Mouse (Mus musculus) hindbrain, postnatal 0 days (tissue): ENCODE measurements around the gene Nme1. TPM values are rescaled to one million over a fixed set of nuclear protein-coding genes. Genes with fewer than 3 reads are reported as not detected.

Source experiments
- ATAC-seq: fragments of 200-750 bp; cut with Nextera tagmentation; 2 replicates; pipeline ENCODE4 v1.8.0; 2017; ENCODE audit warnings: mild to moderate bottlenecking, moderate TSS enrichment, moderate library complexity
- DNase-seq: peaks from one replicate; pipeline ENCODE4 v3.0.0-alpha.2; 2015; ENCODE audit warnings: low spot score
- H3K27ac ChIP-seq: fragments of 300-500 bp; sonication (generic); 2 replicates; pipeline ENCODE4 v1.5.1; 2014; ENCODE audit warnings: mild to moderate bottlenecking
- H3K27me3 ChIP-seq: fragments of 300-500 bp; sonication (generic); 2 replicates; pipeline ENCODE4 v1.6.1; 2014; ENCODE audit warnings: low read length, mixed read lengths; ENCODE audit not compliant: insufficient read depth
- H3K36me3 ChIP-seq: fragments of 300-500 bp; sonication (generic); 2 replicates; pipeline ENCODE4 v1.6.1; 2014; ENCODE audit warnings: low read length, mixed read lengths; ENCODE audit not compliant: insufficient read depth
- H3K4me1 ChIP-seq: fragments of 300-500 bp; sonication (generic); 2 replicates; pipeline ENCODE4 v1.6.1; 2014; ENCODE audit warnings: antibody characterized with exemption, low read length, mixed read lengths; ENCODE audit not compliant: insufficient read depth
- H3K4me2 ChIP-seq: fragments of 300-500 bp; sonication (generic); 2 replicates; pipeline ENCODE4 v1.6.1; 2014; ENCODE audit warnings: low read depth, mild to moderate bottlenecking, low read length, moderate library complexity, mixed read lengths
- H3K4me3 ChIP-seq: fragments of 300-500 bp; sonication (generic); 2 replicates; pipeline ENCODE4 v1.5.1; 2014; ENCODE audit warnings: low read length
- H3K9ac ChIP-seq: fragments of 300-500 bp; sonication (generic); replicated peaks from 2 replicates; pipeline ENCODE4 v1.6.1; 2014; ENCODE audit warnings: mild to moderate bottlenecking, low read length, moderate library complexity, mixed read lengths
- H3K9me3 ChIP-seq: fragments of 300-500 bp; sonication (generic); 2 replicates; pipeline ENCODE4 v1.6.1; 2016; ENCODE audit warnings: low read length, mixed read lengths
- CTCF ChIP-seq: IDR thresholded peaks from 2 replicates; pipeline ENCODE4 v1.5.1; 2016; ENCODE audit warnings: antibody characterized with exemption, control low read depth, low read depth
- whole genome bisulfite sequencing: fragments of 180-500 bp; shearing (Covaris S2); extraction: QIAGEN DNeasy Blood & Tissue Kit; methylation state at CpG from one replicate; pipeline ENCODE4 v1.1.7; 2014; 5-methylcytosine and 5-hydroxymethylcytosine counted together
- polyA plus RNA-seq: library from polyadenylated mRNA; unstranded; fragments of >200 nt; fragmentation: Nextera tagmentation; extraction: Ambion mirVana; gene quantifications from 2 replicates; pipeline ENCODE4 v1.2.1, GENCODE M21; 2015
- total RNA-seq: library from RNA; depleted of rRNA; stranded (reverse); fragments of >200 nt; gene quantifications from 2 replicates; pipeline ENCODE4 v1.2.3, GENCODE M21; 2014

Gene Nme1
- total and polyA plus RNA-seq, 2 experiments from 2014 or later, result 44.8 to 356 TPM

DNA sequence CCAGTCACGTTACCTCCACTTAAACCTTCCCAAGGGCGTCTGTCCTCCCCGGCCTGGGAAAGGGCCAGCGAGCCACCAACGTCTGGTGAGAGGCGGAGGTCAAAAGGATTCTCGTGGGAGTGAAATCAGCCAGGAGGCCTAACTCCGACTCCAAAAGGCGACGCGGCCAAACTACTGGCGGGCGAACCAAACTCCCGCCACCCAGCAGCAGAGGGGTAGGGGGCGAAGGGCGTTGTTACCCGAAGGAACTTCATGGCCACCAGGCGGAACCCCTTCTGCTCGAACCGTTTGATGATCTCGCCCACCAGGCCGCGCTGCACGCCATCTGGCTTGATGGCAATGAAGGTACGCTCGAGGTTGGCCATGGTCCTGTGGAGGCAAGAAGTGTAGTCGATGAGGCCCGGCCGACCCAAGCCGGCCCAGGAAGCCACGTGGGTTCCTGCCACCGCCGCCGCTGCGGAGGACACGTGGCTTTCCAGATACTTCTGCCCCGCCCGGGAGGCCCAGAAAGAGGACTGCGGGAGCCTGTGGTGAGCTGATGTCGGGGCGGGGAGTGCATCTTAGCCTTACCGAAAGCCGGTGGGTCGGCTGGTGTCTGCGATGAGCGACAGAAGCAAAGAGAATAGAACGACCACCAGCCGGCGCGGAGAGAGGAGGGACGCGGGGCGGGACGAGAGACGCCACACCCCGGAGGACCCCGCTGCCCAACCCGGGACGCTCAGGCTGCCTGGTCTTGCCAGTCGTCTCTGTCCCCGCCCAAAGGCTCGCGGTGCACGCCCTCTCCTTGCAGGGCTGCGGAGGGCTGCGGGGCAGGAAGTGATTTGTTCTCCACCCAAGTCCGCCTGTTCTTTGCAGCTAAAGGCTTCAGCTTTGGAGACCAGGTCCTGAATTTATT is 12.8 kb downstream of the Nme1 start:
- Histone ChIP-seq H3K4me1 (peaks cover 7% of the 10 kb centered on the region; the same call in 1 of the 2 replicates), H3K9ac (peak overlapping the region; percentile 62), H3K27ac (peak overlapping the region; percentile 87), H3K36me3 (peaks cover 35% of the 10 kb centered on the region), H3K27me3 (no peaks in the 10 kb centered on the region), H3K4me3 (peak overlapping the region; percentile 63), H3K4me2 (peak overlapping the region; percentile 93), H3K9me3 (no peaks in the 10 kb centered on the region)
- peak; percentile 92 for DNase-seq
- WGBS, result under 1% methylated on average over 66 of the region's 67 CpGs
- peak; percentile 52 for TF ChIP-seq CTCF
- ATAC-seq, result peak; percentile 96

DNA sequence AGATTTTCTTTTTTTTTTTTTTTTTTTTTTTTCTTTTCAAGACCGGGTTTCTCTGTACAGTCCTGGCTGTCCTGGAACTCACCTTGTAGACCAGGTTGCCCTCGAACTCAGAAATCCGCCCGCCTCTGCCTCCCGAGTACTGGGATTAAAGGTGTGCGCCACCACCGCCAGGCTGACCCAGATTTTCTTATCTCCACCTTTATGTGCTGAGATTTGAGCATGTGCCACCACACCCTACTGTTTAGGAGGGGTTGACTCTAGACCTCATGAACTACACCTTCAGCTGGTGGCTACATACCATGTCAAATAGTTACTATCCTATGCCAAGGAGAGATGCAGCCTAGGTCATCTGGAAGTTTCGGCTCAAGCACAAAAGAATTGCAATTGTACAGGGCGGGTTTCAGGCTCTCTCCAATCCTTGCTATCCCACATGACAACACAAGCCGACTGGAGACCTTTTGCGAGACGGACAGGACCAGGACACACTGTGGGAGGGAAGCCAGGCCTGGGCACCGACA is 13.5 kb downstream of the Nme1 start:
- H3K36me3 ChIP-seq, result peaks cover 33% of the 10 kb centered on the region
- peaks cover 7% of the 10 kb centered on the region; the same call in 1 of the 2 replicates for H3K4me1 ChIP-seq
- no peak for DNase-seq
- H3K9ac ChIP-seq, result peak overlapping the region; percentile 62
- no peaks in the 10 kb centered on the region for H3K9me3 ChIP-seq
- ATAC-seq, result peak; percentile 44
- H3K4me3 ChIP-seq, result peak overlapping the region; percentile 63
- no peak for TF ChIP-seq CTCF
- no peaks in the 10 kb centered on the region for H3K27me3 ChIP-seq
- H3K4me2 ChIP-seq, result peak overlapping the region; percentile 93
- WGBS, result 45% methylated on average over 13 of the region's 13 CpGs
- peak overlapping the region; percentile 87 for H3K27ac ChIP-seq

DNA sequence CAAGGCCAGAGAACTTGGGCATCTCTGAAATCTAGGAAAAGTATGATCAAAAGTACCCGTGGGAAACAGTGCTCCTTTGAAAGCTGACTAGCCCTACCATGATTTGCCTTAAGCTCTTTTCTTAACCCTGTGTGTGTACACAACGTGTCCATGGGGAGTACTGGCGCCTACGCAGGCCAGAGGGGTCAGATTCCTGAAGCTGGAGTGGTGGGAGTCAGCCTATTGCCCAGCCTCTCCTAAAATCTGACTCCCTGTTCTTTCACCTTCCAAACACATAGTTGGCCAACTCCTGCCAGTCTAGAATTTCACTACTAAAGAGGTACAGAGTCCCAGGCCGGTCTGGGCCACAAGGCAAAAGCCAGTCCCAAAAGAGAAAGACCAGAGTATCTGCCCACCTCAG is 15.9 kb downstream of the Nme1 start:
- Histone ChIP-seq H3K4me3 (no peak overlapping the region), H3K27ac (no peak overlapping the region), H3K9ac (no peak overlapping the region), H3K36me3 (peaks cover 20% of the 10 kb centered on the region), H3K4me1 (peaks cover 7% of the 10 kb centered on the region; the same call in 1 of the 2 replicates), H3K4me2 (no peak overlapping the region), H3K9me3 (no peaks in the 10 kb centered on the region), H3K27me3 (no peaks in the 10 kb centered on the region)
- WGBS, result 78% methylated on average over 5 of the region's 5 CpGs
- ATAC-seq (no peak), DNase-seq (no peak)
- no peak for TF ChIP-seq CTCF

DNA sequence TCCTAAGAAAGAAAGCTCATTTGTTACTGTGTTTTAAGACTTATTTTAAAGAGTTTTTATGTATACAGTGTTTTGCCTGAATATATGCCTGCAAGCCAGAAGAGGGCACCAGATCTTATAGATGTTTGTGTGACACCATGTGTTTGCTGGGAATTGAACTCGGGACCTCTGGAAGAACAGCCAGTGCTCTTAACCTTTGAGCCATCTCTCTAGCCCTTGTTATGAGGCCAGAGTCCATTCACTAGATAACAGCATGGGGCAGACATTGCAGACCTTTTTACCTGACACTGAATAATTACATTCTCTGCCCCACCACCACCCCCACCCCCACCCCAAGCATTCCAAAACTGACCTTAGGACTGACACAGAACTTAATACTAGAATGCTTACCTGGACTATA is 18.3 kb downstream of the Nme1 start:
- peaks cover 20% of the 10 kb centered on the region for H3K36me3 ChIP-seq
- H3K9me3 ChIP-seq, result no peaks in the 10 kb centered on the region
- no peak for TF ChIP-seq CTCF
- ATAC-seq (no peak), DNase-seq (no peak)
- H3K4me3 ChIP-seq, result no peak overlapping the region
- peaks cover 3% of the 10 kb centered on the region; the same call in 1 of the 2 replicates for H3K4me1 ChIP-seq
- H3K9ac ChIP-seq, result no peak overlapping the region
- no peak overlapping the region for H3K4me2 ChIP-seq
- no peaks in the 10 kb centered on the region for H3K27me3 ChIP-seq
- no peak overlapping the region for H3K27ac ChIP-seq
- 86% methylated on average over 1 of the region's 1 CpGs for WGBS

DNA sequence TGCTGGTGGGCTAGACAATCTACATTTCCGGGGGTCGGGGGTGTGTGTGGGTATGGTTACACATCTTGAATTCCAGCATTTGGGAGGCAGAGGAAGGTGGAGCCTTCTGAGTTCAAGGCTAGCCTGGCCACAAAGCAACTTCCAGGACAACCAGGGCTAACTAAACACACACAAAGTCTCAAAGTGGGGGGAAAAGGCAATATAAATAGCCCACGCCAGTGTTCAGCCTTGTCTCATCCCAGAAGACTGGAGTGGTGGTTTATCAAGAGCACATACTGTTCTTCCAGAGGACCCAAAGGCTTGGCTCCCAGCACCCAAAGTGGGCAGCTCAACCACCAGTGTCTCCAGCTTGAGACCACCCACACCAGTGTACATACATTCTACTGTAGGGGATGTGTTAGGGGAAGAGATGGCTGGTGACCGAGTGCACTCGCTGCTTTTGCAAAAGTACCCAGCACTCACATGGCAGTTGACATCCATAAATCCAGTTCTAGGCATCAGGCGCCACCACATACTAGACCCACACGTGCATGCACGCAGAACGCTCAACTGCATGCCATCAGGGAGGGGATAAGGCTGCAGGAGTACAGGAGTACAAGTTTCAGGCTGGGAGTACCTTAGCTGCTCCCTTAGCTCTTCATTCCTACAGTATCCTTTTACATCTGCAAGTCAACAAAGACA is 19.3 kb downstream of the Nme1 start:
- H3K4me3 ChIP-seq, result no peak overlapping the region
- H3K27ac ChIP-seq, result no peak overlapping the region
- no peaks in the 10 kb centered on the region for H3K27me3 ChIP-seq
- peaks cover 3% of the 10 kb centered on the region; the same call in 1 of the 2 replicates for H3K4me1 ChIP-seq
- no peak for DNase-seq
- H3K36me3 ChIP-seq, result peaks cover 20% of the 10 kb centered on the region
- no peak overlapping the region for H3K9ac ChIP-seq
- WGBS, result 89% methylated on average over 9 of the region's 9 CpGs
- no peaks in the 10 kb centered on the region for H3K9me3 ChIP-seq
- no peak for ATAC-seq
- H3K4me2 ChIP-seq, result no peak overlapping the region
- TF ChIP-seq CTCF, result no peak

DNA sequence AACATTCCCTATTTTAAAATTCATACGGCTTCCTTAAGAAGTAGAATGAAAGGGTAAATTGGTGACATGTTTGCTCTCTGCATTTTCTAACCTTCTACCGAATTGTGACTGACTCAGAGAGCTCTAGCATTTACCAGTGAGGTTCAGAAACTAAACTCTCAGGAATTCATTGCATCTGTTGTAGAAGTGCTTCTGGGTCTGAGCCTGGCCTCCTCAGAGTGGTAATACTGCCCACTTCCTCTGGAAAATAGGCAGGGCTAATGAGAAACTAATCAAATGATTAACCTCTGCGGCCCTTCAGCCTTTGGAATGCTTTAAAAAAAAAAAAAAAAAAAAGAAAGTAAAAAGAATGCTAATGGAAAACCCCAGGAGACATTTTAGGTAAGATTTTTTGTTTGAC is 23.3 kb downstream of the Nme1 start:
- no peaks in the 10 kb centered on the region for H3K9me3 ChIP-seq
- H3K9ac ChIP-seq, result no peak overlapping the region
- no peak for TF ChIP-seq CTCF
- H3K4me1 ChIP-seq, result no peaks in the 10 kb centered on the region
- no peak overlapping the region for H3K4me3 ChIP-seq
- no peak overlapping the region for H3K27ac ChIP-seq
- H3K36me3 ChIP-seq, result peaks cover 26% of the 10 kb centered on the region
- ATAC-seq (no peak), DNase-seq (no peak)
- H3K4me2 ChIP-seq, result no peak overlapping the region
- WGBS, result 80% methylated on average over 3 of the region's 3 CpGs
- no peaks in the 10 kb centered on the region for H3K27me3 ChIP-seq
